Mouse (Mus musculus): ENCODE results near the gene Cacnb3. TPM values are rescaled to one million over a fixed set of nuclear protein-coding genes. Genes with fewer than 3 reads are reported as not detected.

Cacnb3 gene
- total RNA-seq, 2 experiments from 2014 or later: 13.6 to 14.0 TPM

GRCm38 (mm10) chr15:98664042-98664907, 33.6 kb downstream of the Cacnb3 start:
- DNase-seq: no peak
- intact Hi-C loops (cut with DNase I): loop anchor here (1.0 kb wide), 3 partner anchors 31 to 135 kb away; no protein-coding TSS in a partner anchor

- intact Hi-C loops (cut with DNase I): no loop called here
- DNase-seq: peak; percentile 52 to 58
Measured at GRCm38 (mm10) chr15:98672592-98672991, 42.0 kb downstream of the Cacnb3 start.

GRCm38 (mm10) chr15:98673732-98674131, 43.1 kb downstream of the Cacnb3 start:
- no peak for DNase-seq
- intact Hi-C loops (cut with DNase I): no loop called here

GRCm38 (mm10) chr15:98674284-98674993, 43.8 kb downstream of the Cacnb3 start:
- intact Hi-C loops (cut with DNase I): no loop called here

GRCm38 (mm10) chr15:98674994-98675545, 44.4 kb downstream of the Cacnb3 start:
- DNase-seq: no peak
- intact Hi-C loops (cut with DNase I): no loop called here

More at GRCm38 (mm10) chr15:98674284-98674993, 43.8 kb downstream of the Cacnb3 start:
- no peak for DNase-seq

- DNase-seq: no peak
- intact Hi-C loops (cut with DNase I): no loop called here
Measured at GRCm38 (mm10) chr15:98675634-98676250, 45.1 kb downstream of the Cacnb3 start.

- no peak for DNase-seq
Measured at GRCm38 (mm10) chr15:98676471-98676870, 45.8 kb downstream of the Cacnb3 start.

GRCm38 (mm10) chr15:98676940-98677728, 46.5 kb downstream of the Cacnb3 start, which contains the start of gene Rnd1:
Rnd1 (minus strand) TSS chr15:98677461.
- peak; percentile 87 to 88 for DNase-seq
- intact Hi-C loops (cut with DNase I): no loop called here

More at GRCm38 (mm10) chr15:98676471-98676870, 45.8 kb downstream of the Cacnb3 start:
- intact Hi-C loops (cut with DNase I): no loop called here

GRCm38 (mm10) chr15:98677977-98678376, 47.3 kb downstream of the Cacnb3 start:
- intact Hi-C loops (cut with DNase I): no loop called here
- DNase-seq: no peak

- intact Hi-C loops (cut with DNase I): no loop called here
- no peak for DNase-seq
Measured at GRCm38 (mm10) chr15:98680660-98681059, 50.0 kb downstream of the Cacnb3 start.

GRCm38 (mm10) chr15:98681633-98682032, 51.0 kb downstream of the Cacnb3 start:
- no peak for DNase-seq
- intact Hi-C loops (cut with DNase I): no loop called here

- intact Hi-C loops (cut with DNase I): no loop called here
- DNase-seq: no peak
Measured at GRCm38 (mm10) chr15:98683177-98683576, 52.5 kb downstream of the Cacnb3 start.

- DNase-seq: no peak
- intact Hi-C loops (cut with DNase I): no loop called here
Measured at GRCm38 (mm10) chr15:98683746-98684145, 53.1 kb downstream of the Cacnb3 start.

GRCm38 (mm10) chr15:98685926-98686325, 55.3 kb downstream of the Cacnb3 start:
- intact Hi-C loops (cut with DNase I): no loop called here

GRCm38 (mm10) chr15:98689682-98690081, 59.0 kb downstream of the Cacnb3 start:
- DNase-seq: no peak
- intact Hi-C loops (cut with DNase I): no loop called here

More at GRCm38 (mm10) chr15:98685926-98686325, 55.3 kb downstream of the Cacnb3 start:
- no peak for DNase-seq

GRCm38 (mm10) chr15:98691486-98692147, 61.0 kb downstream of the Cacnb3 start:
- DNase-seq: no peak
- intact Hi-C loops (cut with DNase I): no loop called here

- intact Hi-C loops (cut with DNase I): no loop called here
- peak; percentile 65 to 74 for DNase-seq
Measured at GRCm38 (mm10) chr15:98692171-98692715, 61.6 kb downstream of the Cacnb3 start.
